Mouse (Mus musculus): ENCODE data around the gene Idnk. TPM values are rescaled to one million over a fixed set of nuclear protein-coding genes. Genes with fewer than 3 reads are reported as not detected.
A peak's percentile ranks its signal among the peaks of the same experiment; 100 is the strongest.
"Not testable (repeated sequence)": the region's sequence is repeated elsewhere in the genome, so short reads cannot be mapped to it uniquely, and the experiment has no call there.

The Idnk gene
- polyA plus RNA-seq, 1 experiment from 2014 or later = 62.0 TPM

DNA sequence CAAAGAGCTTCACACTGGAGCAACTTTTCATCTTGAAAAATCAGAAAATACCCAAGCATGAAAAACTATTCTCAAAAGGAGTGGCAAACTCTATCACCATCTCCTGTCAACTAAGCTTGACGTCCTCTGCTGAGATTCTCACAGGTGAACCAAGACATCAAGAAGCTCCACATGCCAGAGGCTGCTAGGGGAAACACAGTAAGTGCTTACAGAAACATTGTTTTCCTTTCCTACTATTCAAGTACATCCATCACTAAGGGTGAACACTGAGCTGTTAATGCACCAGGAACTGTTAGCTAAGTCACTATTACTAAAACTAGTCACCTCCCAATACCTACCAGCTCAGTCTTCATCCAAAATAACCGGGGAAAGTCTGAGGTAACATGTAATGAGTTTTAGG lies 32.5 kb upstream of the Idnk start:
- Histone ChIP-seq H3K9me3 (replicated peaks) (no peaks in the 10 kb centered on the region), H3K4me3 (no peak overlapping the region), H3K4me2 (replicated peaks) (peak overlapping the region; percentile 77), H3K27ac (no peak overlapping the region), H3K36me3 (0 out of 2 replicates have a peak, but pooled peaks cover 2% of the 10 kb centered on the region), H3K9ac (0 out of 2 replicates have a peak overlapping the region, but pooled peaks have one; percentile 23), H3K27me3 (no peaks in the 10 kb centered on the region), H3K4me1 (peaks cover 36% of the 10 kb centered on the region)
- WGBS = 67% methylated on average over 2 of the region's 2 CpGs
- no peak for ATAC-seq (ENCODE audit: low FRiP score)

DNA sequence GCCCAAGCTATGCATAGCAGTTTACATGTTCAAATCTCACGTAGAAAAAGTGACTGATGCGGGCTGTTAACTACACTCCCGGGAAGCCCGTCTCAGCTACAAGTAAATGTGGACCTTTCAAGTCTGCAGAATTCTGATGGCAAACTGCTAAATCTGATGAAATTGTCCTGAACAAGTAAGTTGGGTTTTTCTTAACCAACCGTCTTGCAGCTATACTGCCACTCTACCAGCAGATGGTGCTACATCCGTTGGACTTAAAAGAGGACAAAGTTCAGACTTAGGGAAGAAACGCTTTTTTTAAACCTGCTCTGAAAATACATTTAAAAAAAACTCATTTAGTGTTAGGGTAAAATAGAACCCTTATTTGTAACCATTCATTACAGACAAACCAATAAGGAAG lies 31.3 kb upstream of the Idnk start:
- Histone ChIP-seq H3K27ac (no peak overlapping the region), H3K9ac (peak overlapping the region; percentile 49), H3K4me2 (replicated peaks) (peak overlapping the region; percentile 77), H3K4me3 (peak overlapping the region; percentile 35), H3K27me3 (no peaks in the 10 kb centered on the region), H3K4me1 (peaks cover 37% of the 10 kb centered on the region), H3K9me3 (replicated peaks) (no peaks in the 10 kb centered on the region), H3K36me3 (0 out of 2 replicates have a peak, but pooled peaks cover 2% of the 10 kb centered on the region)
- no peak for ATAC-seq (ENCODE audit: low FRiP score)
- 38% methylated on average over 7 of the region's 7 CpGs for WGBS

DNA sequence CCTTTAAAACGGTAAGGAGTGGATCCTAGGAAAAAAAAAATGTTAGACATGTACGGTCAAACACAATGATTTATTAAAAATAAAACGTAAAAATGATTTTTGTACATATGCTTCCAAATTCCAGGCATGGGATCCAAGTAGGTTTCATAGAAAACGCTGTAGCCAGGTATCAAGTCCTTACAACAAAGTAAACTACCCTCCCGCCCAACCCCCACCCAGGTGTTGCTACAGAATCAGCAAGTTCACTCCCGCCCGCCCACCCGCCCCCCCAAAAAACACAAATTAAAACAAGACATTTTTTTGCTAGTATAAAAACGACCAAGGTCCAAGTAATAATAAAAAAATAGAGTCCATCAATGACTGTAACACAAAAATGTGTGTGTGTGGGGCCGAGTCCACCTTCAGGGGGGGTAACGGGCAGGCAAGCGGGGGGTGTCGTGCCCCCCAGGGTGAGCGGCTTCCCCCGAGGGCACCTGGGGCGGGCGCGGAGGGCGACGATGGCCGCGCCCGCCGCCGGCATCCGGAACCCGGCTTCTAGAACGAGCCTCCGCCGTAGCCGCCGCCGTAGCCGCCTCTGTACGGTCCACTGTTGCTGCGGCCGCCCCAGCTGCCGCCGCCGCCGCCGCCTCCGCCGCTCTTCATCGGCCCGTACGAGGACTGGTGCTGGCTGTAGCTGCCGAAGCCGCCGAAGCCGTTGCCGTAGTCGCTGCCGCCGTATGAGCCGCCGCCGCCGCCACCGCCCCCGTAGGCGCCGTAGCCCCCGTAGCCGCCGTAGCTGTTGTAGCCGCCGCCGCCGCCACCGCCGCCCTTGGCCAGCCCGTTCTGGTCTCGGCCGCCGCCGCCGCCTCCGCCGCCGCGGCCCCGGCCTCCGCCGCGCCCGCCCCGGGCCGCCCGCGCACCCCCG lies 30.3 kb upstream of the Idnk start:
- WGBS = 1% methylated on average over 50 of the region's 92 CpGs
- no peak for ATAC-seq (ENCODE audit: low FRiP score)
- H3K9me3 ChIP-seq (replicated peaks) = no peaks in the 10 kb centered on the region

DNA sequence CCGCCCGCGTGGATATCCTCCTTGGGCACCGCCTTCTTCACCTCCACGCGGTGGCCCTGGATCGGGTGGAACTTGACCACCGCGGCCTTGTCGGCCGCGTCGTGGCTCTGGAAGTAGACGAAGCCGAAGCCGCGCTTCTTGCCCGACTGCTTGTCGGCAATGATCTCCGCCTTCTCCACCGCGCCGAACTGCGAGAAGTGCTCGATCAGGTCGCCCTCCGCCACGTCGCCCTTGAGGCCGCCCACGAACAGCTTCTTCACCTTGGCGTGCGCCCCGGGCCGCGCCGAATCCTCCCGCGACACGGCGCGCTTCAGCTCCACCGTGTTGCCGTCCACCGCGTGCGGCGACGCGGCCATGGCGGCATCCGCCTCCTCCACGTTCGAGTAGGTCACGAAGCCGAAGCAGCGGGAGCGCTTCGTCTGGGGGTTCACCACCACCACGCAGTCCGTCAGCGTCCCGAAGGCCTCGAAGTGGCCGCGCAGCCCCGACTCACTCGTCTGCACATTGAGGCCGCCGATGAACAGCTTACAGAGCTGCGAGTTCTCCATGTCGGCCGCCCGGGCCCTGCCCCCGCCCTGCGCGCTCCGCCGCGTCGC lies 29.6 kb upstream of the Idnk start:
- Histone ChIP-seq H3K27me3 (no peaks in the 10 kb centered on the region), H3K27ac (peak overlapping the region; percentile 99), H3K4me3 (peak overlapping the region; percentile 99), H3K9ac (peak overlapping the region; percentile 100), H3K9me3 (replicated peaks) (no peaks in the 10 kb centered on the region), H3K4me1 (peaks cover 34% of the 10 kb centered on the region), H3K4me2 (replicated peaks) (peak overlapping the region; percentile 77), H3K36me3 (0 out of 2 replicates have a peak, but pooled peaks cover 2% of the 10 kb centered on the region)
- under 1% methylated on average over 79 of the region's 81 CpGs for WGBS
- peak; percentile 40 for ATAC-seq (ENCODE audit: low FRiP score)

More for the DNA sequence above, 30.3 kb upstream of the Idnk start:
- Histone ChIP-seq H3K4me3 (peak overlapping the region; percentile 99), H3K36me3 (0 out of 2 replicates have a peak, but pooled peaks cover 2% of the 10 kb centered on the region), H3K9ac (peak overlapping the region; percentile 100), H3K4me1 (peaks cover 37% of the 10 kb centered on the region), H3K4me2 (replicated peaks) (peak overlapping the region; percentile 77), H3K27me3 (no peaks in the 10 kb centered on the region), H3K27ac (peak overlapping the region; percentile 99)

DNA sequence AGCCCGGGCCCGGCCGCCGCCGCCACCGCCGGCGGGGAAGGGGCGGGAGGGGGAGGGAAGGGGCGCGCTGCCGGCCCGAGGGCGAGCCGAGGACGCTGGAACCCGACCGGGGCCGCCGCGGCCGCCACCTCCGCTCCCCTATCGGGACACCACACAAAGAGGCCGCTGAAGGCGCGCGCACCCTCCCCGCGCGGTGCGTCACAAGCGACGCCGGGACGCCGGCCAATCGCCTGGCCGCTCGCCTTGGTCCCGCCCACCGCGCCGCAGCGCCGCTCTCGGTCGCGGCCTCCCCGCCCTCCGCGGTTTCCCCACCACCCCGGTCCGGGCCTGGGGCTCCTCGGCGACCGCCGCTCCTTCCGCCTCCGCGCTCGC lies 29.1 kb upstream of the Idnk start, which contains the start of gene Hnrnpa0:
Gene Hnrnpa0, minus strand, starts transcription at position 161 of the 372 bp plus-strand sequence.
- ATAC-seq (ENCODE audit: low FRiP score) = peak; percentile 96
- peak within 1 kb of the TSS; percentile 99 for H3K27ac ChIP-seq
- no peaks in the 10 kb centered on the region for H3K27me3 ChIP-seq
- peak within 1 kb of the TSS; percentile 77 for H3K4me2 ChIP-seq (replicated peaks)
- 0% methylated on average over 37 of the region's 62 CpGs for WGBS
- peak within 1 kb of the TSS; percentile 99 for H3K4me3 ChIP-seq
- H3K9me3 ChIP-seq (replicated peaks) = no peaks in the 10 kb centered on the region
- peaks cover 29% of the 10 kb centered on the region for H3K4me1 ChIP-seq
- 0 out of 2 replicates have a peak, but pooled peaks cover 2% of the 10 kb centered on the region for H3K36me3 ChIP-seq
- peak within 1 kb of the TSS; percentile 100 for H3K9ac ChIP-seq

DNA sequence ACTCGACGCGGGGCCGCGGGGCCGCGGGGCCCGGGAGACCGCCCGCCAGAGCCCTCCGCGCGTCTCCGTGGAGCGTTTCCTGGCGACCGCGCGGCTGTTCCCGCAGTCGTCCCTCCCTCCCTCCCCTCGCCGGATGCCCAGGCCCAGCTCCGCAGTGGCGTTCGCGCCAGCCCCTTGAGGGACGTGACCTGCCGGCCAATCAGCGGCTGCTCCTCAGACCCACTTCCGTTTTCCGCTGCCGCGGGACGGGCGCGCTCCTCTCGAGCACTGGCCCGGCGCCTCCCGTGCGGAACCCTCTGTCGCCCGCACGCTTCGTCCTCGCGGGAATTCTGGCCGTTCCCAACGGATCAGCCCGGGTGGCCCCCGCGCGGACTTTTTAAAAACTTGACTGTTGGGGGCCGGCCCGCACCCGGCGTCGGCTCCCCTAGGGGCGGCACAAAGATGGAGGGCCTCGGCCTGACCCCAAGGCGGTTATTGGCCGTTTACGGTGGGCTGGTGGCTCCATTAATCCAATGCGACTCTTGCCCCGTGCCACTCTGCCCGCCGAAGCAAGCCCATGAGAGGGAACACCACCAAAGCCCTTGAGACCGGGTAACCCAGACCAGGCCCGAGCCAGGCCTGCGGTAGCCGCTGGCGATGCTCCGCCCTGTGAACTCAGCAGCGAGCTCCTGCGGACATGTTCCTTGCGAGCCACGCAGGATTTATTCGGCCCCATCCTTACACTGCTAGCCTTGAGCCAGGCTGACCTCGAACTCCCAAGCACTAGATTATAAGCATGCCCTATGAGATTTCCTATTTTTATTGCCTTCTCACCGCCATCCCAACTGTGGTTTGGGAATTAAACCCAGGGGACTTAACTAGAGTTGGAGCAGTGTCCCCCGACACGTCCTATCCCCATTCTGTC lies 28.4 kb upstream of the Idnk start:
- Histone ChIP-seq H3K36me3 (0 out of 2 replicates have a peak, but pooled peaks cover 2% of the 10 kb centered on the region), H3K4me2 (replicated peaks) (peak overlapping the region; percentile 77), H3K9me3 (replicated peaks) (no peaks in the 10 kb centered on the region), H3K27me3 (no peaks in the 10 kb centered on the region), H3K27ac (peak overlapping the region; percentile 99), H3K9ac (peak overlapping the region; percentile 100), H3K4me1 (peaks cover 25% of the 10 kb centered on the region), H3K4me3 (peak overlapping the region; percentile 99)
- under 1% methylated on average over 83 of the region's 83 CpGs for WGBS
- ATAC-seq (ENCODE audit: low FRiP score) = peak; percentile 98

DNA sequence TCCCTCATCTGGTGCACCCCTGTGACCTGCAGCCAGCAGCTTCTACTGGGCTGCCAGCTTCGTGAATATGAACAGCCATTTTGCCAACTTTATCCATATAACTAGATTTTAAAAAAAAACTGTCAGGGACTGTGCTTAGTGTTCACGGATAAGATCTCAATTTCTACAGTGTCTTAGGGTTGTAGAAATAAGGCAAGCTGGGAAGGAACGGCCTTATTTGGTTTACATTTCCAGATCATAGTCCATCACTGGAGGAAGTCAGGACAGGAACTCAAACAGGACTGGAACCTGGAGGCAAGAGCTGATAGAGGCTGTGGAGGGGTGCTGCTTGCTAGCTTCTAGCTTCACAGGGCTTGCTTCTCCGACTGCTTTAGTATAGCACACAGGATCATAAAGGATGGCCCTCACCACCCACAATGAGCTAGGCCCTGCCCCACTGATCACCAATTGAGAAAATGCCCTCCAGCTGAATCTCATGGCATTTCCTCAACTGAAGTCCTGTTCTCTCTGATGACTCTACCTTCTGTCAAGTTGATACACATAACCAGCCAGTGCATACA lies 27.7 kb upstream of the Idnk start:
- Histone ChIP-seq H3K4me2 (replicated peaks) (peak overlapping the region; percentile 77), H3K9ac (peak overlapping the region; percentile 100), H3K36me3 (0 out of 2 replicates have a peak, but pooled peaks cover 2% of the 10 kb centered on the region), H3K4me3 (peak overlapping the region; percentile 99), H3K9me3 (replicated peaks) (no peaks in the 10 kb centered on the region), H3K27me3 (no peaks in the 10 kb centered on the region), H3K4me1 (peaks cover 21% of the 10 kb centered on the region), H3K27ac (peak overlapping the region; percentile 99)
- WGBS = 42% methylated on average over 4 of the region's 4 CpGs
- no peak for ATAC-seq (ENCODE audit: low FRiP score)

DNA sequence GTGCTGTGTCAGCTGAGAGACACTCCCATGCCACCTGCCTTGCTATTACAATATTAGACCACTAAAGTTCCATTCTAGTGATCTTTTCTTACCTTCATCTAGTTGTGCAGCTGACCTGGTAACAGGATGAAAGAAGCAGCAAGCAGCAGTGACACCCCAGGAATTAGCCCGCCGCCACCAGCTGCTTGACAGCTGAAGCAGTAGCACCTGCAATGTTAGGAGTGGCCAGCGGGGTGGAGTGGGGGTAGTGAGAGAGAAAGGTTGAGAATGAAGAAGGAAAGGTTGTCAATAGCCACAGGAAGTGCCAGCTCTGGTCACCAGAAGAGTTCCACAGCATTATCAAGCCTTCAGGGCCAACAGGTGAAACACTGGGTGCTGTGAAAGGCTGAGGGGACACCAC lies 25.8 kb upstream of the Idnk start:
- Histone ChIP-seq H3K27ac (no peak overlapping the region), H3K4me2 (replicated peaks) (no peak overlapping the region), H3K27me3 (no peaks in the 10 kb centered on the region), H3K9ac (no peak overlapping the region), H3K36me3 (no peaks in the 10 kb centered on the region), H3K4me3 (no peak overlapping the region), H3K9me3 (replicated peaks) (no peaks in the 10 kb centered on the region), H3K4me1 (peaks cover 9% of the 10 kb centered on the region)
- WGBS = 47% methylated on average over 3 of the region's 3 CpGs
- no peak for ATAC-seq (ENCODE audit: low FRiP score)

DNA sequence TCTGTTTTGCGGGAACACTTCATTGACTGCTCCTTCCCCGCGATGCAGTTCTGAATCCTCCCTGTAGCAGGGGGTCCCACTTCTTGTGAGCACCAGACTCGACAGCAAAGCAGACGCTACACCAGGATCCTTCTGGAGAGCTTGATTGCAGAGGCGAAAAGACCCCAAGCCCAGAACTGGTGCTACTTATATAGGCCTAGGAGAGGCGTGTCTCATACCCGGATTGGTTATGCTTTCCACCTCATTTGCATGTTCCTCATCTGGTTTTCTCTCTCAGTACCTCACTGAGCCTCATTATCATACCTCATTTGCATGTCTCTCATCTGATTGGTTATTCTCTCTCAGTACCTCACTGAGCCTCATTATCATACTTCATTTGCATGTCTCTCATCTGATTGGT lies 10.8 kb upstream of the Idnk start:
- not testable (repeated sequence) for H3K9me3 ChIP-seq (replicated peaks); ATAC-seq (ENCODE audit: low FRiP score); H3K4me2 ChIP-seq (replicated peaks); H3K27ac ChIP-seq; H3K9ac ChIP-seq; H3K4me1 ChIP-seq; H3K27me3 ChIP-seq; H3K4me3 ChIP-seq; H3K36me3 ChIP-seq
- 94% methylated on average over 8 of the region's 8 CpGs for WGBS

DNA sequence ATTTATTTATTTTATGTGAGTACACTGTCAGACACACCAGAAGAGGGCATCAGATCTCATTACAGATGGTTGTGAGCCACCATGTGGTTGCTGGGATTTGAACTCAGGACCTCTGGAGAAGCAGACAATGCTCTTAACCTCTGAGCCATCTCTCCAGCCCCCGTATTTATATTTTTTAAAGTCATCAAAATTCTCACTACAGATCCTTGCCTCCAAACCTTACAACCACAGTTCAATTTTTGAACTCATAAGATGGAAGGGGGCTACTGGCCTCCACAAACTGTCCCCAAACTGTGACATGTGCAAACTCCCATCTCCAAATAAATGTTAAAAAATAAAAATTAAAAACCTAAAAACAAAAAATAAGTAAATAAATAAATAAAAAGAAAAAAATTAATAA lies 9.7 kb upstream of the Idnk start:
- Histone ChIP-seq H3K9ac (no peak overlapping the region), H3K36me3 (no peaks in the 10 kb centered on the region), H3K4me1 (peaks cover 6% of the 10 kb centered on the region; the same call in 1 of the 2 replicates), H3K4me3 (no peak overlapping the region), H3K27ac (no peak overlapping the region), H3K27me3 (no peaks in the 10 kb centered on the region), H3K4me2 (replicated peaks) (no peak overlapping the region), H3K9me3 (replicated peaks) (no peaks in the 10 kb centered on the region)
- ATAC-seq (ENCODE audit: low FRiP score) = no peak
- 82% methylated on average over 1 of the region's 1 CpGs for WGBS

DNA sequence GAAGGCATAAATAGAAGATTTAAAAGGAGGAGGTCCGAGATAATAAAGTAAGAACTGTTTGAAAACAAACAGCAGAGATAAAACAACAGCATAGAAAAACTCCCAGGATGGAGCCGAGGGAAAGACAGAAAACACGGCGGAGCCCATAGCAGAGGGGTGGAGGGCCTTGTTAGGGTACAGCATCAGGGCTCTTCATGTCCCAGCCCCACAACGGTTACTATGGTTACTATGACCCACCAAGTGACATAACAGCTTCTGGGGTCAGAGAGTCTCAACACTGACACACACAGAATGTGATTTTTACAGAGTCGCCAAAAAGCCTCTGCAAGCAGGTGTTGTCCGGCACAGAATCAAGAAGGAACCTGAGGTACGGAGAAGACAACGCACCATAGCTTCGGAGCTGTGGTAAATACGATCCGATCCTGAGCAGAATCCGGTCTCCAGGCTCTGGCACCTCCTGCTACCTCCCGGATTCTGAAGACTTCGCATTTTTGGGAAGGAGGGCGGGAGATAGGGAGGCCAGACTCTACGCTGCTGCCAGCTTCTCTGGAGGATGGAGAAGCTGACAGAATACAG lies 9.1 kb upstream of the Idnk start:
- peak; percentile 90 for ATAC-seq (ENCODE audit: low FRiP score)
- H3K27me3 ChIP-seq = no peaks in the 10 kb centered on the region
- no peak overlapping the region for H3K27ac ChIP-seq
- H3K4me3 ChIP-seq = peak overlapping the region; percentile 31
- WGBS = 2% methylated on average over 17 of the region's 17 CpGs
- H3K9me3 ChIP-seq (replicated peaks) = no peaks in the 10 kb centered on the region
- no peaks in the 10 kb centered on the region for H3K36me3 ChIP-seq
- H3K9ac ChIP-seq = peak overlapping the region; percentile 43; the same call in 1 of the 2 replicates
- H3K4me1 ChIP-seq = peaks cover 6% of the 10 kb centered on the region; the same call in 1 of the 2 replicates
- H3K4me2 ChIP-seq (replicated peaks) = peak overlapping the region; percentile 67

Data from hindbrain, embryonic 12.5 days (tissue).